In genomic region chr15:36930433-36930832, GRCm38 (mm10) we compare ENCODE assay signal across 13 mouse cellular contexts.
"Had no signal": no experiment of that assay in that cellular context is flagged by ENCODE, and none has a peak within 500 bp of the region (broad histone marks: within the 10 kb centered on the region; RNA-seq: fewer than 3 reads in every experiment).

No protein-coding gene starts in this region.

- H3K9me3 ChIP-seq: liver, embryonic 15.5 days; midbrain, embryonic 10.5 days; neural tube, embryonic 12.5 days had no signal

- H3K4me3 ChIP-seq: liver, embryonic 15.5 days; midbrain, embryonic 10.5 days; neural tube, embryonic 12.5 days had no signal

- ATAC-seq: lung, postnatal 0 days had no signal

- H3K9ac ChIP-seq: liver, embryonic 15.5 days; neural tube, embryonic 12.5 days had no signal

- H3K27ac ChIP-seq: liver, embryonic 15.5 days; midbrain, embryonic 10.5 days; neural tube, embryonic 12.5 days had no signal

- H3K4me2 ChIP-seq: liver, embryonic 11.5 days; liver, embryonic 15.5 days; neural tube, embryonic 12.5 days had no signal

- H3K4me1 ChIP-seq: midbrain, embryonic 10.5 days; neural tube, embryonic 12.5 days had no signal

- H3K27me3 ChIP-seq: liver, embryonic 15.5 days; neural tube, embryonic 12.5 days had no signal

- H3K36me3 ChIP-seq: liver, embryonic 15.5 days; midbrain, embryonic 10.5 days; neural tube, embryonic 12.5 days had no signal

- DNase-seq: kidney, adult 8-10 months; kidney, postnatal 25 days; lung, adult 2 months; lung, postnatal 36 days; midbrain, embryonic 14.5 days; spleen, adult 18-20 months; thymus, adult 18-20 months; thymus, postnatal 14 days had no signal
